Mouse (Mus musculus): Measurements from ENCODE around the gene Nlrc4. TPM values are rescaled to one million over a fixed set of nuclear protein-coding genes. Genes with fewer than 3 reads are reported as not detected.
"Not testable (repeated sequence)": the region's sequence is repeated elsewhere in the genome, so short reads cannot be mapped to it uniquely, and the experiment has no call there.

The Nlrc4 gene
- polyA plus RNA-seq, 1 experiment from 2014 or later: 0.41 TPM

GRCm38 (mm10) chr17:74480361-74481069, 21.6 kb upstream of the Nlrc4 start:
- H3K36me3 ChIP-seq (ENCODE audit: control insufficient read depth, insufficient read depth, low read length): no peaks in the 10 kb centered on the region
- H3K9ac ChIP-seq (ENCODE audit: low read depth, low read length): no peak overlapping the region
- WGBS: 87% methylated on average over 14 of the region's 14 CpGs
- no peak overlapping the region for H3K4me3 ChIP-seq (ENCODE audit: low read length)
- no peaks in the 10 kb centered on the region for H3K4me1 ChIP-seq (ENCODE audit: control insufficient read depth, insufficient read depth, low read length)
- no peak overlapping the region for H3K4me2 ChIP-seq (replicated peaks; ENCODE audit: low read depth, low read length)
- no peak for ATAC-seq (ENCODE audit: low FRiP score, low TSS enrichment)
- H3K27ac ChIP-seq (ENCODE audit: low read depth, low read length): no peak overlapping the region
- no peaks in the 10 kb centered on the region for H3K9me3 ChIP-seq (ENCODE audit: control insufficient read depth, low read length)
- no peaks in the 10 kb centered on the region for H3K27me3 ChIP-seq (ENCODE audit: control insufficient read depth, insufficient read depth, low read length)

GRCm38 (mm10) chr17:74470133-74470532, 11.2 kb upstream of the Nlrc4 start:
- not testable (repeated sequence) for H3K27ac ChIP-seq (ENCODE audit: low read depth, low read length); H3K27me3 ChIP-seq (ENCODE audit: control insufficient read depth, insufficient read depth, low read length); H3K4me1 ChIP-seq (ENCODE audit: control insufficient read depth, insufficient read depth, low read length); H3K9ac ChIP-seq (ENCODE audit: low read depth, low read length); H3K4me3 ChIP-seq (ENCODE audit: low read length); H3K9me3 ChIP-seq (ENCODE audit: control insufficient read depth, low read length); ATAC-seq (ENCODE audit: low FRiP score, low TSS enrichment); H3K4me2 ChIP-seq (replicated peaks; ENCODE audit: low read depth, low read length); H3K36me3 ChIP-seq (ENCODE audit: control insufficient read depth, insufficient read depth, low read length)
- 82% methylated on average over 6 of the region's 6 CpGs for WGBS

- H3K4me3 ChIP-seq (ENCODE audit: low read length); H3K4me2 ChIP-seq (replicated peaks; ENCODE audit: low read depth, low read length); H3K9ac ChIP-seq (ENCODE audit: low read depth, low read length); H3K27ac ChIP-seq (ENCODE audit: low read depth, low read length); H3K9me3 ChIP-seq (ENCODE audit: control insufficient read depth, low read length); ATAC-seq (ENCODE audit: low FRiP score, low TSS enrichment); H3K27me3 ChIP-seq (ENCODE audit: control insufficient read depth, insufficient read depth, low read length); H3K36me3 ChIP-seq (ENCODE audit: control insufficient read depth, insufficient read depth, low read length); H3K4me1 ChIP-seq (ENCODE audit: control insufficient read depth, insufficient read depth, low read length): not testable (repeated sequence)
- WGBS: 86% methylated on average over 2 of the region's 2 CpGs
These were observed 9.0 kb upstream of the Nlrc4 start for GRCm38 (mm10) chr17:74467981-74468380.

GRCm38 (mm10) chr17:74463510-74463909, 4.6 kb upstream of the Nlrc4 start:
- H3K4me1 ChIP-seq (ENCODE audit: control insufficient read depth, insufficient read depth, low read length): no peaks in the 10 kb centered on the region
- H3K9ac ChIP-seq (ENCODE audit: low read depth, low read length): no peak overlapping the region
- no peaks in the 10 kb centered on the region for H3K36me3 ChIP-seq (ENCODE audit: control insufficient read depth, insufficient read depth, low read length)
- no peak for ATAC-seq (ENCODE audit: low FRiP score, low TSS enrichment)
- no peak overlapping the region for H3K27ac ChIP-seq (ENCODE audit: low read depth, low read length)
- no peak overlapping the region for H3K4me3 ChIP-seq (ENCODE audit: low read length)
- no peak overlapping the region for H3K4me2 ChIP-seq (replicated peaks; ENCODE audit: low read depth, low read length)
- no peaks in the 10 kb centered on the region for H3K9me3 ChIP-seq (ENCODE audit: control insufficient read depth, low read length)
- no peaks in the 10 kb centered on the region for H3K27me3 ChIP-seq (ENCODE audit: control insufficient read depth, insufficient read depth, low read length)

- Histone ChIP-seq H3K4me1 (ENCODE audit: control insufficient read depth, insufficient read depth, low read length) (no peaks in the 10 kb centered on the region), H3K4me3 (ENCODE audit: low read length) (no peak overlapping the region), H3K27me3 (ENCODE audit: control insufficient read depth, insufficient read depth, low read length) (no peaks in the 10 kb centered on the region), H3K4me2 (replicated peaks; ENCODE audit: low read depth, low read length) (no peak overlapping the region), H3K9me3 (ENCODE audit: control insufficient read depth, low read length) (no peaks in the 10 kb centered on the region), H3K9ac (ENCODE audit: low read depth, low read length) (no peak overlapping the region), H3K36me3 (ENCODE audit: control insufficient read depth, insufficient read depth, low read length) (no peaks in the 10 kb centered on the region), H3K27ac (ENCODE audit: low read depth, low read length) (no peak overlapping the region)
- 68% methylated on average over 10 of the region's 10 CpGs for WGBS
- ATAC-seq (ENCODE audit: low FRiP score, low TSS enrichment): no peak
These were observed 817 bp downstream of the Nlrc4 start for GRCm38 (mm10) chr17:74457972-74458677.

GRCm38 (mm10) chr17:74456825-74457224, 2.1 kb downstream of the Nlrc4 start:
- 92% methylated on average over 5 of the region's 5 CpGs for WGBS
- Histone ChIP-seq H3K4me1 (ENCODE audit: control insufficient read depth, insufficient read depth, low read length) (no peaks in the 10 kb centered on the region), H3K27ac (ENCODE audit: low read depth, low read length) (no peak overlapping the region), H3K36me3 (ENCODE audit: control insufficient read depth, insufficient read depth, low read length) (no peaks in the 10 kb centered on the region), H3K4me2 (replicated peaks; ENCODE audit: low read depth, low read length) (no peak overlapping the region), H3K4me3 (ENCODE audit: low read length) (no peak overlapping the region), H3K9me3 (ENCODE audit: control insufficient read depth, low read length) (no peaks in the 10 kb centered on the region), H3K27me3 (ENCODE audit: control insufficient read depth, insufficient read depth, low read length) (no peaks in the 10 kb centered on the region), H3K9ac (ENCODE audit: low read depth, low read length) (no peak overlapping the region)
- no peak for ATAC-seq (ENCODE audit: low FRiP score, low TSS enrichment)

GRCm38 (mm10) chr17:74455426-74455825, 3.5 kb downstream of the Nlrc4 start:
- 83% methylated on average over 4 of the region's 4 CpGs for WGBS
- Histone ChIP-seq H3K9me3 (ENCODE audit: control insufficient read depth, low read length) (no peaks in the 10 kb centered on the region), H3K36me3 (ENCODE audit: control insufficient read depth, insufficient read depth, low read length) (no peaks in the 10 kb centered on the region), H3K4me1 (ENCODE audit: control insufficient read depth, insufficient read depth, low read length) (no peaks in the 10 kb centered on the region), H3K4me3 (ENCODE audit: low read length) (no peak overlapping the region), H3K27ac (ENCODE audit: low read depth, low read length) (no peak overlapping the region), H3K9ac (ENCODE audit: low read depth, low read length) (no peak overlapping the region), H3K4me2 (replicated peaks; ENCODE audit: low read depth, low read length) (no peak overlapping the region), H3K27me3 (ENCODE audit: control insufficient read depth, insufficient read depth, low read length) (no peaks in the 10 kb centered on the region)
- no peak for ATAC-seq (ENCODE audit: low FRiP score, low TSS enrichment)

GRCm38 (mm10) chr17:74454660-74455059, 4.3 kb downstream of the Nlrc4 start:
- 86% methylated on average over 1 of the region's 1 CpGs for WGBS
- H3K4me3 ChIP-seq (ENCODE audit: low read length): no peak overlapping the region
- no peaks in the 10 kb centered on the region for H3K36me3 ChIP-seq (ENCODE audit: control insufficient read depth, insufficient read depth, low read length)
- no peak overlapping the region for H3K4me2 ChIP-seq (replicated peaks; ENCODE audit: low read depth, low read length)
- H3K27ac ChIP-seq (ENCODE audit: low read depth, low read length): no peak overlapping the region
- ATAC-seq (ENCODE audit: low FRiP score, low TSS enrichment): no peak
- no peaks in the 10 kb centered on the region for H3K4me1 ChIP-seq (ENCODE audit: control insufficient read depth, insufficient read depth, low read length)
- no peak overlapping the region for H3K9ac ChIP-seq (ENCODE audit: low read depth, low read length)
- no peaks in the 10 kb centered on the region for H3K9me3 ChIP-seq (ENCODE audit: control insufficient read depth, low read length)
- H3K27me3 ChIP-seq (ENCODE audit: control insufficient read depth, insufficient read depth, low read length): no peaks in the 10 kb centered on the region

- Histone ChIP-seq H3K27me3 (ENCODE audit: control insufficient read depth, insufficient read depth, low read length) (no peaks in the 10 kb centered on the region), H3K9me3 (ENCODE audit: control insufficient read depth, low read length) (no peaks in the 10 kb centered on the region), H3K9ac (ENCODE audit: low read depth, low read length) (no peak overlapping the region), H3K4me3 (ENCODE audit: low read length) (no peak overlapping the region), H3K4me1 (ENCODE audit: control insufficient read depth, insufficient read depth, low read length) (no peaks in the 10 kb centered on the region), H3K27ac (ENCODE audit: low read depth, low read length) (no peak overlapping the region), H3K4me2 (replicated peaks; ENCODE audit: low read depth, low read length) (no peak overlapping the region), H3K36me3 (ENCODE audit: control insufficient read depth, insufficient read depth, low read length) (no peaks in the 10 kb centered on the region)
- WGBS: 66% methylated on average over 3 of the region's 3 CpGs
- no peak for ATAC-seq (ENCODE audit: low FRiP score, low TSS enrichment)
These were observed 5.0 kb downstream of the Nlrc4 start for GRCm38 (mm10) chr17:74453928-74454327.
